Mouse (Mus musculus): ENCODE results near the gene Rasgrp3. TPM values are rescaled to one million over a fixed set of nuclear protein-coding genes. Genes with fewer than 3 reads are reported as not detected.
"Not testable (repeated sequence)": the region's sequence is repeated elsewhere in the genome, so short reads cannot be mapped to it uniquely, and the experiment has no call there.

Gene Rasgrp3
- total RNA-seq, 1 experiment, result 0.85 TPM

- no peak for DNase-seq (ENCODE audit: low read depth, low spot score)
- TF ChIP-seq HCFC1 (IDR thresholded peaks at IDR 0.05; ENCODE audit: borderline replicate concordance, insufficient read depth, low read length), result no peak
- no peak for TF ChIP-seq MAFK (IDR thresholded peaks at IDR 0.05; ENCODE audit: insufficient read depth, low read depth, low read length)
- TF ChIP-seq ZNF384 (IDR thresholded peaks at IDR 0.05; ENCODE audit: low read depth, low read length), result no peak
- no peak for TF ChIP-seq ZC3H11A (IDR thresholded peaks at IDR 0.05; ENCODE audit: borderline replicate concordance, low read depth, low read length)
- no peak for TF ChIP-seq CHD2 (IDR thresholded peaks at IDR 0.05; ENCODE audit: low read depth, low read length)
- no peaks in the 10 kb centered on the region for H3K9me3 ChIP-seq (ENCODE audit: control insufficient read depth, insufficient read depth, low read depth, low read length)
- no peak overlapping the region for H3K4me3 ChIP-seq (ENCODE audit: insufficient read depth in 1 of 2, low read depth in 1 of 2, low read length in 2 of 2, poor library complexity in 1 of 2, severe bottlenecking in 1 of 2)
- no peaks in the 10 kb centered on the region for H3K36me3 ChIP-seq (ENCODE audit: control insufficient read depth, insufficient read depth, low read length, poor library complexity, severe bottlenecking)
- in situ Hi-C loops (cut with MboI; ENCODE audit: low sequenced_read_pairs in 2 of 2, unreplicated experiment in 2 of 2), result no loop called here
- H3K4me1 ChIP-seq (ENCODE audit: control insufficient read depth in 2 of 2, insufficient read depth in 2 of 2, low read length in 2 of 2, poor library complexity in 1 of 2), result peaks cover 0 to 10% of the 10 kb centered on the region in 2 experiments; a peak in 3 of 4 replicates
- no peak overlapping the region for H3K27ac ChIP-seq (ENCODE audit: insufficient read depth, low read depth, low read length, poor library complexity, severe bottlenecking)
- H3K9ac ChIP-seq (ENCODE audit: insufficient read depth, low read depth, low read length, poor library complexity, severe bottlenecking), result no peak overlapping the region
Observed at GRCm38 (mm10) chr17:75461771-75462170, 26.1 kb downstream of the Rasgrp3 start.

- H3K9ac ChIP-seq (ENCODE audit: insufficient read depth, low read depth, low read length, poor library complexity, severe bottlenecking); in situ Hi-C loops (cut with MboI; ENCODE audit: low sequenced_read_pairs in 2 of 2, unreplicated experiment in 2 of 2): not testable (repeated sequence)
Observed at GRCm38 (mm10) chr17:75463223-75463622, 27.5 kb downstream of the Rasgrp3 start.

GRCm38 (mm10) chr17:75463645-75464044 is 27.9 kb downstream of the Rasgrp3 start:
- in situ Hi-C loops (cut with MboI; ENCODE audit: low sequenced_read_pairs in 2 of 2, unreplicated experiment in 2 of 2), result no loop called here

More at GRCm38 (mm10) chr17:75463223-75463622, 27.5 kb downstream of the Rasgrp3 start:
- H3K4me3 ChIP-seq (ENCODE audit: insufficient read depth in 1 of 2, low read depth in 1 of 2, low read length in 2 of 2, poor library complexity in 1 of 2, severe bottlenecking in 1 of 2); H3K4me1 ChIP-seq (ENCODE audit: control insufficient read depth in 2 of 2, insufficient read depth in 2 of 2, low read length in 2 of 2, poor library complexity in 1 of 2); H3K27ac ChIP-seq (ENCODE audit: insufficient read depth, low read depth, low read length, poor library complexity, severe bottlenecking); DNase-seq (ENCODE audit: low read depth, low spot score); H3K9me3 ChIP-seq (ENCODE audit: control insufficient read depth, insufficient read depth, low read depth, low read length); H3K36me3 ChIP-seq (ENCODE audit: control insufficient read depth, insufficient read depth, low read length, poor library complexity, severe bottlenecking): not testable (repeated sequence)

GRCm38 (mm10) chr17:75464331-75464982 is 28.8 kb downstream of the Rasgrp3 start:
- H3K9ac ChIP-seq (ENCODE audit: insufficient read depth, low read depth, low read length, poor library complexity, severe bottlenecking), result no peak overlapping the region
- H3K9me3 ChIP-seq (ENCODE audit: control insufficient read depth, insufficient read depth, low read depth, low read length), result no peaks in the 10 kb centered on the region
- TF ChIP-seq ZC3H11A (IDR thresholded peaks at IDR 0.05; ENCODE audit: borderline replicate concordance, low read depth, low read length) (no peak), CHD2 (IDR thresholded peaks at IDR 0.05; ENCODE audit: low read depth, low read length) (no peak)
- H3K36me3 ChIP-seq (ENCODE audit: control insufficient read depth, insufficient read depth, low read length, poor library complexity, severe bottlenecking), result no peaks in the 10 kb centered on the region
- peaks cover 0 to 10% of the 10 kb centered on the region in 2 experiments; a peak in 3 of 4 replicates for H3K4me1 ChIP-seq (ENCODE audit: control insufficient read depth in 2 of 2, insufficient read depth in 2 of 2, low read length in 2 of 2, poor library complexity in 1 of 2)
- in situ Hi-C loops (cut with MboI; ENCODE audit: low sequenced_read_pairs in 2 of 2, unreplicated experiment in 2 of 2), result no loop called here
- H3K27ac ChIP-seq (ENCODE audit: insufficient read depth, low read depth, low read length, poor library complexity, severe bottlenecking), result 0 out of 2 replicates have a peak overlapping the region, but pooled peaks have one; percentile 24
- no peak overlapping the region for H3K4me3 ChIP-seq (ENCODE audit: insufficient read depth in 1 of 2, low read depth in 1 of 2, low read length in 2 of 2, poor library complexity in 1 of 2, severe bottlenecking in 1 of 2)
- DNase-seq (ENCODE audit: low read depth, low spot score), result no peak

More at GRCm38 (mm10) chr17:75463645-75464044, 27.9 kb downstream of the Rasgrp3 start:
- no peaks in the 10 kb centered on the region for H3K36me3 ChIP-seq (ENCODE audit: control insufficient read depth, insufficient read depth, low read length, poor library complexity, severe bottlenecking)
- H3K4me1 ChIP-seq (ENCODE audit: control insufficient read depth in 2 of 2, insufficient read depth in 2 of 2, low read length in 2 of 2, poor library complexity in 1 of 2), result peaks cover 0 to 10% of the 10 kb centered on the region in 2 experiments; a peak in 3 of 4 replicates
- H3K9me3 ChIP-seq (ENCODE audit: control insufficient read depth, insufficient read depth, low read depth, low read length), result no peaks in the 10 kb centered on the region
- H3K4me3 ChIP-seq (ENCODE audit: insufficient read depth in 1 of 2, low read depth in 1 of 2, low read length in 2 of 2, poor library complexity in 1 of 2, severe bottlenecking in 1 of 2), result no peak overlapping the region
- TF ChIP-seq MAFK (IDR thresholded peaks at IDR 0.05; ENCODE audit: insufficient read depth, low read depth, low read length) (no peak), ZNF384 (IDR thresholded peaks at IDR 0.05; ENCODE audit: low read depth, low read length) (no peak), CHD2 (IDR thresholded peaks at IDR 0.05; ENCODE audit: low read depth, low read length) (no peak), HCFC1 (IDR thresholded peaks at IDR 0.05; ENCODE audit: borderline replicate concordance, insufficient read depth, low read length) (no peak), ZC3H11A (IDR thresholded peaks at IDR 0.05; ENCODE audit: borderline replicate concordance, low read depth, low read length) (no peak)
- DNase-seq (ENCODE audit: low read depth, low spot score), result no peak
- H3K27ac ChIP-seq (ENCODE audit: insufficient read depth, low read depth, low read length, poor library complexity, severe bottlenecking), result no peak overlapping the region
- H3K9ac ChIP-seq (ENCODE audit: insufficient read depth, low read depth, low read length, poor library complexity, severe bottlenecking), result no peak overlapping the region
